Mouse (Mus musculus): ENCODE measurements around the gene Rap1gap.

DNA sequence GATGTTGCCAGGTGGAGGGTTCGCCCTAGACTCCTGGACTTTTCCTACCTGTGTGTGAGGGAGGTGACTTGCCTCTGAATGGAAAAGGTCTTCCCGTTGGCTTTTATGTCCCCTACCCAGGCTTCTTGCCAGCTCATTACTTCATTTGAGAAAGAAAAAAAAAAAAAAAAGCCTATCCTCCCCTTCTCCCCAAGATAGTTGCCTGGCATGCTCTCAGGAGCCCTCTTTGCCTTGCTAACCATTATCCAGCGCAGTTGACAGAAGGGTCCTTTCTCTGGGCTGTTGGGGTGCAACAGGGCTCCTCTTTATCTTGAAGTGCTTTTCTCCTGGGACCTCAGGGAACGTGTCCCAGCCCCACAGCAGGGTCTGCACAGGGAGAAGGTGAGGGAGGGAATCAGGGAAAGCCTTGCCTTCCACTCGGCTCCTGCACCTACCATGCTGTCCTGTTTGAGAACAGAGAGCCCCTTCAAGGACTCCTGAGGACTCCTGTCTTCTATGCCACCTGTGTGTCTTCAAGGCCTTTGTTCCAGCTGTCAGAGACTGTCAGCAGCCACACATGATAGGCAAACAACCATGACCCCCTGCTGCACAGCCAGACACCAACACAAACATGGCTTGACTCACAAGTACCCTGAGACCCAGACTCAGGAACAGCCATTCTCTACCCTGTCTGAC is 1.9 kb downstream of the Rap1gap start:
- TF ChIP-seq POLR2A (IDR thresholded peaks at IDR 0.05; ENCODE audit: insufficient read length, low read depth) (no peak), TCF3 (IDR thresholded peaks at IDR 0.05; ENCODE audit: insufficient read length, low read depth) (no peak), MYOG (IDR thresholded peaks at IDR 0.05; ENCODE audit: control insufficient read depth in 1 of 3, insufficient read depth in 1 of 3, insufficient read length in 2 of 3, low read depth in 2 of 3) (no peak), USF1 (IDR thresholded peaks at IDR 0.05; ENCODE audit: low read depth) (no peak), CEBPB (IDR thresholded peaks at IDR 0.05; ENCODE audit: insufficient read depth, poor library complexity, severe bottlenecking) (no peak), TCF12 (IDR thresholded peaks at IDR 0.05; ENCODE audit: insufficient read depth, poor library complexity, severe bottlenecking) (no peak), E2F4 (IDR thresholded peaks at IDR 0.05; ENCODE audit: insufficient read depth) (no peak), REST (IDR thresholded peaks at IDR 0.05; ENCODE audit: insufficient read depth, insufficient read length) (no peak)
